Mouse (Mus musculus): Measurements from ENCODE around the gene Mlf2.

Mlf2 gene

DNA sequence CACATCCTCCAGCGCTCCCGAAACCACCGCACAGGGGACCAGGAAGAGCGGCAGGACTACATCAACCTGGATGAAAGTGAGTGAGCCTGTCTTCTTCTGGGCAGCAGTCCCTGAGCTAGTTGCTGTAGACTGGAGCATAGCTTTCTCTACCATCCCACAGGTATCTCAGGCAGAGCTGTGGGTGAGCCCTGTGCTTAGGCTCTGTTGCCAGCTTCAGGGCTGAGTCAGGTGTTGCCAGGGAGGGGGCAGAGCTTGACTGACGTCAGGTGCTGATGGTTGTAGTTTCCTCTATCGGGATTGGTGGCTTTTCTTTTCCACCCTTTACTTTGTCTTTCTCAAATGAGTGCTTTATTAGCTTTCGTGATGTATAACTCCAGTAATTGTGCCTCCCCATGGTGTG is 3.5 kb downstream of the Mlf2 start:
- DNase-seq (ENCODE audit: low spot score in 2 of 2) = peak; percentile 42 to 53

GRCm38 (mm10) chr6:124936681-124937080 is 5.5 kb downstream of the Mlf2 start:
- peak in 1 of 2 experiments; percentile 4 for DNase-seq (ENCODE audit: low spot score in 2 of 2)

GRCm38 (mm10) chr6:124937493-124937892 is 6.3 kb downstream of the Mlf2 start:
- no peak for DNase-seq (ENCODE audit: low spot score in 2 of 2)

DNA sequence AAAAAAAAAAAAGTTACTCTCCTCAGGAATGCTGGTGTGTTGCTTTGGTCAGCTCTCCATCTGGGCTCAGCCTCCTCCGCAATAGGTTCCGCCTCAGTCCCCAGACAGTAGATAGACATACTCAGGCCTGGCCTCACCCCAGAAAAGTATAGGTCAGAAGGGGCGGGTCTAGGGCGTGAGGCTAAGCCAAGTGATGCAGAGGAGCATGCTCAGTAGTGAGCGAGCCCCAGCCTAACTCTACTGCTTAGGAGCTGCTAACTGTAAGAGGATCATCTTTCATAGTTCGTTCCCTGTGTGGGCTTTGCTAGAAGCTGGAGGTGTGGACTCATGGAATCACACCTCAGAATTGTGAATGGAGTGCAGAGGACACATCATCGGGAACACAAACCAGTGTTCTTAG is 7.4 kb downstream of the Mlf2 start:
- no peak for DNase-seq (ENCODE audit: low spot score in 2 of 2)

DNA sequence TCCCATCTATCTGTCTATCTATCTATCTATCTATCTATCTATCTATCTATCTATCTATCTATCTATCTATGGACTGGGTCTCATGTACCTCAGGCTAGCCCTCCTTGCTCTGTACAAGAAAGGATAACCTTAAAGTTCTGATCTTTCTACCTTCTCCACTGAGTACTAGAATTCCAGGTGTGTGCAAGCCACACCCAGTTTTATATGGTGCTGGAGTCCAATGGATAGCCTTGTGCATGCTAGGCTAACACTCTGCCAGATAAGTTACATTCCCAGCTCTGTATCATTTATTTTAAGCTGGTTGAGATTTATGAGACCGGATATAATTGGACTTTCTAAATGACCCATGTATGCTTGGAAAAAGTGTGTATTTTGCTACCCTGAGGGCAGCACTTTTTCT is 10.5 kb downstream of the Mlf2 start:
- DNase-seq (ENCODE audit: low spot score in 2 of 2) = no peak

DNA sequence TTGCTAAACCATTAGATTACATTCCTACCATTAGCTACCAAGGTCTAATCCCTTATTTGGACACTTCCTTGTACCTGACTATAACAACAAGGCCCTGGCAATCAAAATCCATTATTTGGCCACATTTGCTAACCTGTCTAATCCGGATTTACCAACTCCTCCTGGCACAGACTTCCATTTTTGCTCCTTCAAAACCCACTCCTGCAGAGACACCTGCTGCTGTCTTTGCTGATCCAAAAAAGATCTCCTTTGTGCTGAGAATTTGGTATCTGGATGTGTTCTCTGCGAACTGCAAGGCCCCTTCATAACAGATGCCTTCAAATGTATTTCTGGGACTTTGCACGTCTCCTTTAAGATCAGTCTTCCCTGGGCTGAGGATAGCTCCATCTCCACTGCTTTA is 12.3 kb downstream of the Mlf2 start:
- DNase-seq (ENCODE audit: low spot score in 2 of 2) = no peak

DNA sequence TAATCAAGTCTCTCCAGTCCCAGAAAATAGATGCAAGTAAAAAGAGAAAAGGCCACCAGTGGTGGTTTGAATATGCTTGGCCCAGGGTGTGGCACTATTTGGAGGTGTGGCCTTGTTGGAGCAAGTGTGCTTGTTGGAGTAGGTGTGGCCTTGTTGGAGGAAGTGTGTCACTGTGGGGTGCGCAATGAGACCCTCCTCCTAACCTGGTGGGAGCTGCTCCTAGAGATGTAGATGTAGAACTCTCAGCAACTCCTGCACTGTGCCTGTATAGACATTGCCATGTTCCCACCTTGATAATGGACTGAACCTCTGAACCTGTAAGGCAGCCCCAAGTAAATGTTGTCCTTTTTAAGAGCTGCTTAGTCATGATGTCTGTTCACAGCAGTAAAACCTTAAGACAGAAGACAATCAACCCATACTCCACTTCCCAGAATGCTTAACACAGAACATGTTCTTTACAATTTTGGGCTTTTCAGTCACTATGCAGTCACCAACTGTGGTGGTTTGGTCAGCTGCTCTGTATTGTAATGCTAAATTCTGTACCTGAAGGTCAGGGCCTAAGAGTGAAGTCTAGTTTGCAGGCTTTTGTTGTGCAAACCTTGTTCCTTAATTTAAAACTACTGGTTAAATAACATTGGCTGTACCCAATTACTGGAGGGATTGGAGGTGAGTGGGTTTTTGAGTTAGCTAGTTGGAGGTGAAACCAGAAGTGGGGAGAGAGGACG is 23.0 kb downstream of the Mlf2 start:
- no peak for DNase-seq (ENCODE audit: low spot score in 2 of 2)

DNA sequence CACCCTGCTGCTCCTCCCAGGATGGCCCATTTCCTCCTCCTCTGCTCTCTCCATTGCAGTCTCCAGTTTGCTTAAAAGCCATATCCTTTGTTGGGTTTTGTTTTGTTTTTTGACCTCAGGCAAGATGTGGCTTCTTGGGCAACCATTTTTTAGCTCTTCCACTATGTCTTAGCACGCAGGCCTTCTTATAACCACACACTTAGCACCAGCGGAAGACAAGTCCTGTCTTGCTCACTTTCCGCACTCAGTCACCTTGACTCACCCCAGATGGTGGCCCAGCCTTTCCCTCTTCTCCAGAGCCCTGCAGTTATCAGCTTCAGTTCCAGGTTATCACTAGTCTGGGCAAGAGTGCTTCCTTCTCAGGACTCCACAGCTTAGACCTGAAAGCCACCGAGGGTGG is 24.0 kb downstream of the Mlf2 start:
- DNase-seq (ENCODE audit: low spot score in 2 of 2) = no peak

DNA sequence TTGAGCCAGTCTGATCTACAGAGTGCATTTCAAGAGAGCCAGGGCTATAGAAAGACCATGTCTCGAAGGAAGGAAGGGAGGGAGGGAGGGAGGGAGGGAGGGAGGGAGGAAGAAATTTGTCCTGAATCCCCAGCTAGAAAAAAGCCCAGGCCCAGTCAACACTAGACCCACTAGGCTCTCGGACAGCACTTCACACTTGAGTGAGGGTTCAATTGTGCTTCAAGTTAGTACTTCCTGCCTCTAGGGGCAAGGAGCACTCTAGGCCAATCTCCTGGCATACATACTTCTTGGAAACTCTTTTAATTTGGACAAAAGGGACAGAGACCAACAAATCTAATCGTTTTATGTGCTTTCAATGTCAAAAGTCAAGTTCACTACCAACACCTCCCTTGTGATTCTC is 26.9 kb downstream of the Mlf2 start:
- no peak for DNase-seq (ENCODE audit: low spot score in 2 of 2)

DNA sequence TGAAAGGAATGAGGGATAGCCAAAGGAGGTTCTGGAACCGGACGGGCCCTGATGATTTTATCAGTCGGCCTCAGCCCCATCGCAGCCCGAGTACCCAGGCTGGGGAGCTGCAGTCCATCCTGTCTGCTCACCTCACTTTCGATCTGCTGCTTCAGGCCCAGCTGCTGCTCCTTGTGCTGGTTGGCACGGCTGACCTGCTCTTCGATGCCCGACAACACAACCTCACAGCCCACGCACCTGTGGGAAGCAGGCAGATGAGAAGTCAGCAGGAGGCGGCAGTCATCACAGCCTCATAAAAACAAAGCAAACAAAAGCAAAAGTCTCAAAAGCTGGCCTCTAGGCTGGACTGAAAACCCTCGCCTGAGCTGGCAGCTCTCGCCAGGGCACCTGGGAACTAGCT is 28.8 kb downstream of the Mlf2 start:
- no peak for DNase-seq (ENCODE audit: low spot score in 2 of 2)

DNA sequence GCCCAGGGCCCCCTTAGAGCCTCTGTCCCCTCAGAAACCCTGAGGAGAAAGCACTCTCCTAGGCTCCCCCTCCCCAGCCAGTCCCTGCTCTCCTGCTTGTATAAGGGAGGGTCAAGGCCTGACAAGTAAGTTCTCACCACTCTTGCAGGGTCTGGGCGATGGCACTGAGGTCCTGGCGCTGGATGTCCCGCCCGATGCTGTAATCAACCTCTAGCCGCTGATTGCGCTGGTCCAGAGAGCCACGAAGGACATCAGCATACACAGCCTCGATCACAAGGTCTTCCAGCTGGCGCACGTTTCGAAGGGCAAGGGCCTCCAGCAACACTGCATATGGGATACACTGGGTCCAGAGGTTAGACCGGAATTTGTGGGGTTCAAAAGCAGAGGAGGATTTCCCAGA is 29.8 kb downstream of the Mlf2 start:
- DNase-seq (ENCODE audit: low spot score in 2 of 2) = no peak

DNA sequence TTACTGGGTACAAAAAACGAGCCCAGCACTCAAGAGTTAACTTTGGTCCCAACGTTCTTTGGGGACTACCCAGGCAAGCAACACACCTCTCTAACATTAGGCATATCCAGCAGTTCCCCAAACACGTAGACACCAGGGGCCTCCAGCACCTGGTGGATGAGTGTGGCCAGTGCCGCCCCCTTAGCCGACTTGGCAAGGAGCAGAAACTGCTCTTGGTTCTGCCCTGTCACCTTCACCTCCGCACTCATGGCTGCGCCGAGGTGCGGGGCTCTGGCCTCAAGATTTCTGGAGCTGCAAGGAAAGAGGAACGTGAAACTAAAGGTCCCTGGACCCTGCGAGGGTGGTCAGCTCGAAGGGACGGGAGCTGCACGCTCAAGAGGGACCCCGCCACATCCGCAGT is 33.5 kb downstream of the Mlf2 start:
- no peak for DNase-seq (ENCODE audit: low spot score in 2 of 2)

- DNase-seq (ENCODE audit: low spot score in 2 of 2) = peak; percentile 95 to 96
Measured at GRCm38 (mm10) chr6:124965088-124965719, 34.0 kb downstream of the Mlf2 start, which contains the start of gene Cops7a. TSS of gene Cops7a (minus strand) at chr6:124965538.

DNA sequence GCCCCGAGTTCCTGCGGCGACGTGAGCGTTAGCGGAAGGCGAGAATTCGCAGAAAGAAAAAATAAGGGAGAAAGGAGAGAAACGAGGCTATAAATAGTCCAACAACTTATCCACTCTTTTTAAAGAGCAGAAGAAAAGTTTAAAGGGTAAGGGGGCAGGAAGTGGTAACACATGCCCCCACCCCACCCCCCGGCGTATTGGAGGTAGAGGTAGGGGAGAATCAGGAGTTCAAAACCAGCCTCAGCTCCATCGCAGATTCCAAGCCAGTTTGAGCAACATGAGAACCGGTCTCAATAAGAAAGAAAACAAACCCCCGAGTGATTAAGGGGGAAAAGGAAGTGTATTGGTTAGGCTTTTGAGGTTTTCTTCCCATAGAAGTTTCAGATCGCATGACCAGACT is 34.6 kb downstream of the Mlf2 start:
- no peak for DNase-seq (ENCODE audit: low spot score in 2 of 2)

DNA sequence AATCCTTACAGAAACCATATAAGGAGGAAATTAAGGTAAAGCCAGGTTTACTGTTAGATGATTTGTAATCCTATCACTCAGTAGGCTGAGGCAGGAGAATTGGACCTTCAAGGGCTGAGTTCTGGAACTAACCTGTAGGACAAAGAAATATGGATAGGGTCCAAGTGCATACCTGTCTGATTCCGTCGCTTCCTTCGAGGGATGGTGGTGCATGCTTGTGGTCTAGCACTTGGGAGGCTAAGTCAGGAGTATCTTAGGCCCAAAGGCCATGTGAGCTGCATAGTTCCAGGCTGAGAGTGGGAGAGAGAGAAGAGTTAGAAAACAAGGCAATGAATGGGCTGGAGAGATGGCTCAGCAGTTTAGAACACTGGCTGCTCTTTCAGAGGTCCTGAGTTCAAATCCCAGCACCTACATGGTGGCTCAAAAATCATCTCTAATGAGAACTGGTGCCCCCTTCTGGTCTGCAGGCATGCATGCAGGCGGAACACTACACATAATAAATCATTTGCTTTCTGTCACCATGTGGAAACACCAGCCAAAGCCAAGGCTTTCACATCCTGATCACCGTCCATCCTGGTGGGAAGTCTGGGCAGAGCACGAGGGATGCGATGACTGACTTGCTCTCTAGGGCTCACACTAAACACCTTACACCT is 35.4 kb downstream of the Mlf2 start:
- DNase-seq (ENCODE audit: low spot score in 2 of 2) = no peak

GRCm38 (mm10) chr6:124967766-124968165 is 36.6 kb downstream of the Mlf2 start:
- DNase-seq (ENCODE audit: low spot score in 2 of 2) = peak; percentile 47 to 58

Data from right cerebral cortex, adult 2 months (tissue).